Mouse (Mus musculus): ENCODE results near the gene Camta1. TPM values are rescaled to one million over a fixed set of nuclear protein-coding genes. Genes with fewer than 3 reads are reported as not detected.

Gene Camta1
- polyA plus RNA-seq, 1 experiment from 2014 or later: 130 TPM

- no peaks in the 10 kb centered on the region for H3K9me3 ChIP-seq
- no peak overlapping the region for H3K4me3 ChIP-seq
- WGBS: 18% methylated on average over 9 of the region's 9 CpGs
- no peaks in the 10 kb centered on the region for H3K27me3 ChIP-seq
- no peak for ATAC-seq (replicated peaks)
- no peaks in the 10 kb centered on the region for H3K36me3 ChIP-seq
- H3K4me2 ChIP-seq (replicated peaks): no peak overlapping the region
- H3K4me1 ChIP-seq: peaks cover 7% of the 10 kb centered on the region; the same call in 1 of the 2 replicates
- H3K27ac ChIP-seq (replicated peaks): no peak overlapping the region
- H3K9ac ChIP-seq (replicated peaks): no peak overlapping the region
Observed at GRCm38 (mm10) chr4:151638941-151639340, 222.7 kb downstream of the Camta1 start.

GRCm38 (mm10) chr4:151637348-151637747 lies 224.3 kb downstream of the Camta1 start:
- no peak overlapping the region for H3K4me2 ChIP-seq (replicated peaks)
- H3K4me3 ChIP-seq: no peak overlapping the region
- H3K9me3 ChIP-seq: no peaks in the 10 kb centered on the region
- H3K27ac ChIP-seq (replicated peaks): no peak overlapping the region
- H3K36me3 ChIP-seq: no peaks in the 10 kb centered on the region
- no peak overlapping the region for H3K9ac ChIP-seq (replicated peaks)
- ATAC-seq (replicated peaks): no peak
- WGBS: 62% methylated on average over 9 of the region's 9 CpGs
- peaks cover 7% of the 10 kb centered on the region; the same call in 1 of the 2 replicates for H3K4me1 ChIP-seq
- H3K27me3 ChIP-seq: no peaks in the 10 kb centered on the region

- H3K27me3 ChIP-seq: no peaks in the 10 kb centered on the region
- H3K4me1 ChIP-seq: peaks cover 7% of the 10 kb centered on the region; the same call in 1 of the 2 replicates
- H3K27ac ChIP-seq (replicated peaks): no peak overlapping the region
- no peak for ATAC-seq (replicated peaks)
- no peaks in the 10 kb centered on the region for H3K36me3 ChIP-seq
- 63% methylated on average over 6 of the region's 6 CpGs for WGBS
- no peak overlapping the region for H3K4me2 ChIP-seq (replicated peaks)
- no peak overlapping the region for H3K9ac ChIP-seq (replicated peaks)
- no peaks in the 10 kb centered on the region for H3K9me3 ChIP-seq
- H3K4me3 ChIP-seq: no peak overlapping the region
Observed at GRCm38 (mm10) chr4:151634771-151635170, 226.9 kb downstream of the Camta1 start.

GRCm38 (mm10) chr4:151633795-151634194 lies 227.9 kb downstream of the Camta1 start:
- WGBS: 93% methylated on average over 8 of the region's 8 CpGs
- no peaks in the 10 kb centered on the region for H3K27me3 ChIP-seq
- no peak overlapping the region for H3K4me2 ChIP-seq (replicated peaks)

GRCm38 (mm10) chr4:151632321-151632720 lies 229.4 kb downstream of the Camta1 start:
- WGBS: 77% methylated on average over 6 of the region's 6 CpGs
- H3K27ac ChIP-seq (replicated peaks): no peak overlapping the region

More at GRCm38 (mm10) chr4:151633795-151634194, 227.9 kb downstream of the Camta1 start:
- no peaks in the 10 kb centered on the region for H3K36me3 ChIP-seq
- no peaks in the 10 kb centered on the region for H3K9me3 ChIP-seq
- no peak overlapping the region for H3K9ac ChIP-seq (replicated peaks)
- peaks cover 7% of the 10 kb centered on the region; the same call in 1 of the 2 replicates for H3K4me1 ChIP-seq
- H3K27ac ChIP-seq (replicated peaks): no peak overlapping the region
- H3K4me3 ChIP-seq: no peak overlapping the region
- no peak for ATAC-seq (replicated peaks)

GRCm38 (mm10) chr4:151630664-151631063 lies 231.0 kb downstream of the Camta1 start:
- no peak for ATAC-seq (replicated peaks)
- H3K9me3 ChIP-seq: no peaks in the 10 kb centered on the region
- no peak overlapping the region for H3K9ac ChIP-seq (replicated peaks)
- no peaks in the 10 kb centered on the region for H3K36me3 ChIP-seq
- peaks cover 7% of the 10 kb centered on the region; the same call in 1 of the 2 replicates for H3K4me1 ChIP-seq
- H3K4me3 ChIP-seq: no peak overlapping the region
- no peak overlapping the region for H3K4me2 ChIP-seq (replicated peaks)
- WGBS: 29% methylated on average over 10 of the region's 10 CpGs
- no peaks in the 10 kb centered on the region for H3K27me3 ChIP-seq
- H3K27ac ChIP-seq (replicated peaks): no peak overlapping the region

More at GRCm38 (mm10) chr4:151632321-151632720, 229.4 kb downstream of the Camta1 start:
- H3K4me1 ChIP-seq: peaks cover 7% of the 10 kb centered on the region; the same call in 1 of the 2 replicates
- no peaks in the 10 kb centered on the region for H3K27me3 ChIP-seq
- H3K36me3 ChIP-seq: no peaks in the 10 kb centered on the region
- H3K9ac ChIP-seq (replicated peaks): no peak overlapping the region
- no peak for ATAC-seq (replicated peaks)
- no peaks in the 10 kb centered on the region for H3K9me3 ChIP-seq
- no peak overlapping the region for H3K4me3 ChIP-seq
- no peak overlapping the region for H3K4me2 ChIP-seq (replicated peaks)

- H3K4me2 ChIP-seq (replicated peaks): no peak overlapping the region
- H3K27ac ChIP-seq (replicated peaks): no peak overlapping the region
- H3K36me3 ChIP-seq: no peaks in the 10 kb centered on the region
- H3K4me3 ChIP-seq: no peak overlapping the region
- H3K4me1 ChIP-seq: 0 out of 2 replicates have a peak, but pooled peaks cover 3% of the 10 kb centered on the region
- ATAC-seq (replicated peaks): no peak
- no peaks in the 10 kb centered on the region for H3K27me3 ChIP-seq
- H3K9me3 ChIP-seq: no peaks in the 10 kb centered on the region
- whole genome bisulfite sequencing: 44% methylated on average over 3 of the region's 3 CpGs
- H3K9ac ChIP-seq (replicated peaks): no peak overlapping the region
Observed at GRCm38 (mm10) chr4:151630231-151630630, 231.4 kb downstream of the Camta1 start.

GRCm38 (mm10) chr4:151619541-151620016 lies 242.1 kb downstream of the Camta1 start:
- Histone ChIP-seq H3K27ac (replicated peaks) (no peak overlapping the region), H3K36me3 (no peaks in the 10 kb centered on the region), H3K9me3 (no peaks in the 10 kb centered on the region)

GRCm38 (mm10) chr4:151618420-151619310 lies 243.0 kb downstream of the Camta1 start:
- Histone ChIP-seq H3K9me3 (0 out of 2 replicates have a peak, but pooled peaks cover 4% of the 10 kb centered on the region), H3K27me3 (no peaks in the 10 kb centered on the region), H3K27ac (replicated peaks) (0 out of 2 replicates have a peak overlapping the region, but pooled peaks have one; percentile 5), H3K9ac (replicated peaks) (no peak overlapping the region), H3K4me2 (replicated peaks) (no peak overlapping the region), H3K36me3 (no peaks in the 10 kb centered on the region), H3K4me3 (no peak overlapping the region), H3K4me1 (peaks cover 7% of the 10 kb centered on the region)
- 37% methylated on average over 21 of the region's 21 CpGs for WGBS
- peak; percentile 46; the same call in 1 of the 2 replicates for ATAC-seq (replicated peaks)

More at GRCm38 (mm10) chr4:151619541-151620016, 242.1 kb downstream of the Camta1 start:
- 72% methylated on average over 14 of the region's 14 CpGs for WGBS
- Histone ChIP-seq H3K4me2 (replicated peaks) (no peak overlapping the region), H3K27me3 (no peaks in the 10 kb centered on the region), H3K4me1 (peaks cover 7% of the 10 kb centered on the region), H3K4me3 (no peak overlapping the region), H3K9ac (replicated peaks) (no peak overlapping the region)
- ATAC-seq (replicated peaks): no peak

GRCm38 (mm10) chr4:151611621-151612020 lies 250.1 kb downstream of the Camta1 start:
- Histone ChIP-seq H3K27ac (replicated peaks) (no peak overlapping the region), H3K9ac (replicated peaks) (no peak overlapping the region), H3K4me1 (no peaks in the 10 kb centered on the region), H3K27me3 (0 out of 2 replicates have a peak, but pooled peaks cover 2% of the 10 kb centered on the region), H3K36me3 (no peaks in the 10 kb centered on the region), H3K4me2 (replicated peaks) (no peak overlapping the region), H3K4me3 (no peak overlapping the region), H3K9me3 (0 out of 2 replicates have a peak, but pooled peaks cover 4% of the 10 kb centered on the region)
- 57% methylated on average over 6 of the region's 6 CpGs for WGBS
- no peak for ATAC-seq (replicated peaks)

GRCm38 (mm10) chr4:151610266-151610665 lies 251.4 kb downstream of the Camta1 start:
- H3K4me1 ChIP-seq: no peaks in the 10 kb centered on the region
- no peaks in the 10 kb centered on the region for H3K36me3 ChIP-seq
- ATAC-seq (replicated peaks): no peak
- H3K4me3 ChIP-seq: no peak overlapping the region
- 0 out of 2 replicates have a peak, but pooled peaks cover 2% of the 10 kb centered on the region for H3K27me3 ChIP-seq
- H3K9ac ChIP-seq (replicated peaks): no peak overlapping the region
- 16% methylated on average over 8 of the region's 8 CpGs for whole genome bisulfite sequencing
- H3K9me3 ChIP-seq: 0 out of 2 replicates have a peak, but pooled peaks cover 4% of the 10 kb centered on the region
- no peak overlapping the region for H3K4me2 ChIP-seq (replicated peaks)
- H3K27ac ChIP-seq (replicated peaks): no peak overlapping the region

- H3K36me3 ChIP-seq: no peaks in the 10 kb centered on the region
- WGBS: 41% methylated on average over 6 of the region's 6 CpGs
- no peak for ATAC-seq (replicated peaks)
Observed at GRCm38 (mm10) chr4:151604907-151605306, 256.8 kb downstream of the Camta1 start.

More at GRCm38 (mm10) chr4:151604907-151605306, 256.8 kb downstream of the Camta1 start:
- H3K9ac ChIP-seq (replicated peaks): no peak overlapping the region
- no peaks in the 10 kb centered on the region for H3K9me3 ChIP-seq
- H3K4me3 ChIP-seq: no peak overlapping the region
- H3K4me2 ChIP-seq (replicated peaks): no peak overlapping the region
- H3K27ac ChIP-seq (replicated peaks): no peak overlapping the region
- H3K4me1 ChIP-seq: no peaks in the 10 kb centered on the region
- H3K27me3 ChIP-seq: 0 out of 2 replicates have a peak, but pooled peaks cover 2% of the 10 kb centered on the region
